Mouse (Mus musculus) adrenal gland, postnatal 36 days (tissue): ENCODE results near the gene Gm20388. TPM values are rescaled to one million over a fixed set of nuclear protein-coding genes. Genes with fewer than 3 reads are reported as not detected.
A peak's percentile ranks its signal among the peaks of the same experiment; 100 is the strongest.

ENCODE experiments used
- DNase-seq, 2 experiments: peaks; one replicate each; pipeline ENCODE4 v3.0.0; 2021; ENCODE audit warnings: mixed read lengths in 1 of 2
- total RNA-seq, 2 experiments: library from RNA; stranded (reverse); gene quantifications; 2 replicates each; pipeline ENCODE4 v1.2.3; 2021

Gene Gm20388
- total RNA-seq, 2 experiments from 2014 or later, result 2.4 to 7.4 TPM

- DNase-seq, result no peak
These were observed 580.6 kb downstream of the Gm20388 start for GRCm38 (mm10) chr8:120491166-120491793.

GRCm38 (mm10) chr8:120492193-120492880 lies 581.7 kb downstream of the Gm20388 start:
- DNase-seq, result peak in 1 of 2 experiments; percentile 49

- no peak for DNase-seq
These were observed 582.2 kb downstream of the Gm20388 start for GRCm38 (mm10) chr8:120492881-120493220.

- DNase-seq, result peak in 1 of 2 experiments; percentile 27
These were observed 583.1 kb downstream of the Gm20388 start for GRCm38 (mm10) chr8:120493508-120494464.

- peak; percentile 84 to 90 for DNase-seq
These were observed 584.3 kb downstream of the Gm20388 start for GRCm38 (mm10) chr8:120494903-120495302.

- no peak for DNase-seq
These were observed 584.8 kb downstream of the Gm20388 start for GRCm38 (mm10) chr8:120495461-120495860.

- no peak for DNase-seq
These were observed 585.8 kb downstream of the Gm20388 start for GRCm38 (mm10) chr8:120496478-120496877.

GRCm38 (mm10) chr8:120497503-120497946 lies 586.9 kb downstream of the Gm20388 start:
- DNase-seq, result no peak

GRCm38 (mm10) chr8:120498349-120498831 lies 587.7 kb downstream of the Gm20388 start:
- no peak for DNase-seq

- DNase-seq, result peak; percentile 95 to 96
These were observed 588.4 kb downstream of the Gm20388 start for GRCm38 (mm10) chr8:120498926-120499605.

- peak in 1 of 2 experiments; percentile 68 for DNase-seq
These were observed 590.1 kb downstream of the Gm20388 start for GRCm38 (mm10) chr8:120500701-120501261.

GRCm38 (mm10) chr8:120501426-120501825 lies 590.8 kb downstream of the Gm20388 start:
- no peak for DNase-seq

GRCm38 (mm10) chr8:120502428-120502827 lies 591.8 kb downstream of the Gm20388 start:
- DNase-seq, result no peak

GRCm38 (mm10) chr8:120504251-120505081 lies 593.8 kb downstream of the Gm20388 start:
- peak; percentile 85 to 89 for DNase-seq

- no peak for DNase-seq
These were observed 594.5 kb downstream of the Gm20388 start for GRCm38 (mm10) chr8:120505082-120505511.

GRCm38 (mm10) chr8:120505619-120506310 lies 595.1 kb downstream of the Gm20388 start:
- no peak for DNase-seq

GRCm38 (mm10) chr8:120506562-120506961 lies 595.9 kb downstream of the Gm20388 start:
- DNase-seq, result no peak

- no peak for DNase-seq
These were observed 596.6 kb downstream of the Gm20388 start for GRCm38 (mm10) chr8:120507290-120507689.

- no peak for DNase-seq
These were observed 598.7 kb downstream of the Gm20388 start for GRCm38 (mm10) chr8:120509136-120510034.
